Mouse (Mus musculus) adrenal gland, postnatal 36 days (tissue): ENCODE results near the gene Sipa1l2. TPM values are rescaled to one million over a fixed set of nuclear protein-coding genes. Genes with fewer than 3 reads are reported as not detected.
A peak's percentile ranks its signal among the peaks of the same experiment; 100 is the strongest.

Experiments used
- DNase-seq, 2 experiments: peaks; one replicate each; pipeline ENCODE4 v3.0.0; 2021; ENCODE audit warnings: mixed read lengths in 1 of 2
- total RNA-seq, 2 experiments: library from RNA; stranded (reverse); gene quantifications; 2 replicates each; pipeline ENCODE4 v1.2.3; 2021

Gene Sipa1l2
- total RNA-seq, 2 experiments from 2014 or later = 53.1 to 63.7 TPM

DNA sequence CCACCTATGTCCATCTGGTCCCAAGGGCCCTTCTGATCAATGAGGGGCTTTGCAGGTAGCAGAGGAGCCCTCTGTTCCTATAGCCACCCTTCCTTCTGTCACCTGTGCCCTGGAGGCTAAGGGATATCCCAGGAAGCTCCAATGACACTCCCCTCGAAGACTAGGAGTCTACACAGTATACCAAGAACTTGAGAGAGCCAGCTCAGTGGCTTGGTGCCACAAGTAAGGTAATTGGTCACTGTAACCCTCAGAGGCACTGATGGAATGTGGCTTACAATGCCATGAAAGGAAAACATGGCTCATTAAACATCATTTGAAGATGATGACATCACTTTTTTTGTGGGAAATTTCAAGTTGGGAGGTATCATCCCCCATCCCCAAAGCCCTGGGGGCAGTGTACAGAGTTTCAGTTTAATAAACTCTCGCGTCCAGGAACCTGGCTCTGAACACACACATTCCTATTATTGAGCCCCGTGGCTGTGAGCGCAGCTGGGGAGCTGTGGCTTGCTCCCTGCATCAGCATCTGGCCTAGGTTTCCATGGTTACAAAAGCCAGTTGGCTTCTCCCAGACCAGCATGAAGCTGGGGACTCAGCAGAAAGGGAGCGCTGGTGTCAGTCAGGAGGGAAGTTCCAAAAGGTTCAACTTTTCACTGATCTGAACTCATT is 104.3 kb downstream of the Sipa1l2 start:
- DNase-seq = no peak

DNA sequence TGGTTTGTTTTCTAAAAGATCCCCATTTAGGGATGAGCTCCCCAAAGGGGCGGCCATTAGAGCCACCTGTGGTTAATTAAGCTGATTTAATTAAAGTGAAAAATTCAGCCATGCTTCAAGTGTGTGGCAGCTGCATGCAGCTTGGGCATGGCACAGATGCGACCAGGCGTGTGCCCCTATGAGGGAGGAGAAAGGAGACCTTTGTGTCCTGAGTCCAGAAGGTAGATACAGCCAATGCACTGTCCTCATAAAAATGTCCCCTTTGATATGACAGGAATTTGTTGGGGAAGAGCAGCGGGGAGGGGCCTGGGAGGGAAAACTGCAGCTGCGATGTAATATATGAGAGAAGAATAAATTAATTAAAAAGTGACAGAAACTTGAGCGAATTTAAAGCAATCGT is 106.7 kb downstream of the Sipa1l2 start:
- DNase-seq = no peak

DNA sequence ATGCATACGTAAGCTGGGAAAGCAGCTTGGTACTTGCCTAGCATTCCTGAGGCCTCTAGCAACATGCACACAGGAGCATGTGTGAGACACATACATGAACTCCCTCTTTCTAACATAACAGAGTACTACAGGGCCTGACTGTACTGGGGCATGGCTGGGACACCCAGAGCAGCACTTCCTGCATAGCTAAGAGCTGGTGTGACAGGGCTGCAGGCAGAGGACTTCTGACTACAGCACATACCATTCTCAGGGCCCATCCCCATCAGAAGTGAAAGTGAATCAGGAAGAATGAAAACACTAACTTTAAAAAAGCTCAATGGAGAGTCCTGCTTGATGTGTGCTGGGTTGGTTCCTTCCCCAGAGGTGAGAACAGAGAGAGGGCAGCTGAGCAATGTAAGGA is 108.1 kb downstream of the Sipa1l2 start:
- peak in 1 of 2 experiments; percentile 29 for DNase-seq

DNA sequence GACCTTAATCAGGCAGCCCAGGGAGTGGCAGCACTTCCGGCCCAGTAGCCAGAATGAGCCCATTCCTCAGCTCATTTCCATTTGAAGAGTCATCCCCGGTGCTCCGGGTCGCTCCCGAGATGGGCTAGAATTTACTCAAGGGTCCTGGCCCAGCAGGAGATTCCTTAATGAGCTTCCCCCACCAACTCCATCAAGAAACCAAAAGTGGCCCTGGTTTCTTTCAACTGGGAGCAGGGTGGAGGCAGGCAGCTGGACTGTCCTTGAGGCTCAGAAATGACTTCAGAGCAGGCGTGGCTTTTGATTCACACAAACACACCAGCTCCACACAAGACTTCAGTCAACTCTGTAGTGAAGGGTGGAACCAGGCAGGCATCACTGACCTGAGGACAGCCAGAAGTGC is 109.0 kb downstream of the Sipa1l2 start:
- peak; percentile 72 to 75 for DNase-seq

DNA sequence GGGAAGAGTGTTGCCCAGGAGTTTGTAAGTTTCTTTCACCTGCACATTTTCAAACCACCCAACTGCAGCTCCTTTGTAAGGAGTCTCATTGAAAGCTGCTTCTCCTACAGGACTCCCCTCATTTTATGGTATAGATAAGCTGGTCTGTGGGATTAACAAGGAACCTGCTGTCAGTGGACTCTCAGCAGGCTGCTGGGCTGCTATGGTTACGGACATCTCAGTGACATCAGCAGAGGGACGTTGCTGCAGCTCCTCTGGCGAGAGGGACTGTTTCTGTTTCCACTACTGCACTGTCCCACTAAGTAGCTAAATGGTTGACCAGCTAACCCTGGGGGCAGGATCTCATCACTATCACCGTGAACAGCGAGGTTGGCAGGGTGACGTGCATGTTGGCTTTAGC is 120.6 kb downstream of the Sipa1l2 start:
- no peak for DNase-seq

DNA sequence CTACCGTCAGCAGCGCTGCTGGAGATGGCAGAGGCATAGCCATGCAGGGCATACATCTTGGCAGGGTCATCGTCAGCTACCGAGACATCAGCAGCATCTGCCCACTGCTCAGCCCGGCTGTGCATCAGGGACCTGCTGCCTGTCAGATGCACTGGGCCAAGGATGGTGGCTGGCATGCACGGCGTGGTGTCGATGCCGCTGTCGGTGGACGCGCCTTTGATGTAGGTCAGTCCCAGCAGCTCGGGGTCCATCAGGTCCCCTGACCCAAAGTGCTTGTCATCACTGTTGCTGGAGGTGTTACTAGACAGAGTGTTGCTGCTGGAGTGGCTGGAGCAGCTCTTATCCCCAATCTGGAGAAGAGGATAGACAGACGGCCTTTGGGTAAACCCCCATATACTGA is 122.1 kb downstream of the Sipa1l2 start:
- DNase-seq = no peak

DNA sequence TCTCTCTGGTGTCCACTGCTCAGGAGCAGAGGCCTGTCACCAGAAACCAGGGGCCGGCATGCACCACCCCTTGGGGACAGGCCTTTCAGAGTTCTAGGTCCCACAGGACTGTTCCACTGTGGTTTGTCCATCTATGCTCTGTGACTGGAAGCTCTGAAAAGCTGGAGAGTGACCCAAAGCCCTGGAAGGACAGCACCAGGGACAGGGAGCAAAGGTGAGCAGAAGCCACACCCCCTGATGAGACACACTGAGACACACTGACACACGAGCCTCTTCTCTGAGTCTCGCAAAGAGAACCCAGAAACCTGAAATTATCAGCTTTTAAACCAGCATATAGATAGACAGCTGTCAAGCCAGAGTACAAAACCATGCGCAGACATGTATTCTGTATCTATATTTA is 123.4 kb downstream of the Sipa1l2 start:
- DNase-seq = peak; percentile 42 to 54

DNA sequence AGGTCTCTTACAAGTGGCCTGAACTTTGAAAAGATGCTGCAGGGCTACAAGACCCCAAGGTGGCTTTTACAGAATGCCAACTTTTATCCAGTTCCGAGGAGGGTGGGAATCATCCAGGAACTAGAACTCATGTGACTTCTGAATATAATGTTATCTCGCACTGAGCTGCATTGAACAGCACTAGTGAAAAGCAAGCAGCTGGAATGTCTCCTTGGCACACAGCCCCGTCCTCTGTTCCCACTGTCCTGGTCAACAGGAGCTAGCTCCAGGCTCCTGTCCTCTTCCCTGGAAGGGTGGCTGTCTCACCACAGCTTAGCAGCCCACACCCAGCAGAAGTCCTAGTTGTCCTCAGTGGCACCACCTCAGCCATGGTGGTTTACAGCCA is 124.4 kb downstream of the Sipa1l2 start:
- peak; percentile 28 to 63 for DNase-seq

DNA sequence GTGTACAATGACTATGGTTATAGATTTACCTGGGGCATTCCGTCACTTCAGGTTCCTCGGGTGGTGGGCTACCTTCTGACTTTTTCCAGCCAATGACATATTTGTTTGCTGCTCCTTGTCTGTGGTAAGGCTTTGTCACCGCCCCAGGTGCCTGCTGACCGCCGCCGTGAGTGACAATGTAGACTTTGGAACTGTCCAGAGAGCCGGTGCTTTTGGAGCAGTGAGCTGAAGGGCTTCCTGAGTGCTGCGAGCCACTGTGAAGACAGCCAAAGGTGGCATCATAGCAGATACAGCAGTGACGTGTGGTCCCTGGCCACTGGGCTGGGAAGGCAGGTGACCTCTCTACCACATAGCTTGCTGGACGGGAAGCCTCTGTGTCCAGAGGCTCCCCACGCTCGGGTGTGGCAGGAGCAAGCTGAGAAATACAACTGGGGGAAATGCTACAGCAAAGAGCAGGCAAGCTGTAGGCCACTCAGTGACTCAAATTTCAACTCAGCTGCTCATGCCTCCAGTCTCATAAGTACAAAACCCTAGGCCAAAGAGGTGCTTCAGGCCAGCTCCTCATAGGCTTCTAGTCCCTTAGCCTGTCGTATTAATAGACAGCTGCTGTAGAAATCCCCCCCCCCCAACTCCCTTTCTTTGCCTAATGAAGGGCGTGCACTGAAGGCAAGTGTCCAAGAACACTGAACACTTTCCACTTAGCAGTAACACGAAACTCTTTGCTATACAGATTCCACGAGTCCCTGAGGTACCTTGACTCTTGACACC is 125.0 kb downstream of the Sipa1l2 start:
- DNase-seq = no peak

DNA sequence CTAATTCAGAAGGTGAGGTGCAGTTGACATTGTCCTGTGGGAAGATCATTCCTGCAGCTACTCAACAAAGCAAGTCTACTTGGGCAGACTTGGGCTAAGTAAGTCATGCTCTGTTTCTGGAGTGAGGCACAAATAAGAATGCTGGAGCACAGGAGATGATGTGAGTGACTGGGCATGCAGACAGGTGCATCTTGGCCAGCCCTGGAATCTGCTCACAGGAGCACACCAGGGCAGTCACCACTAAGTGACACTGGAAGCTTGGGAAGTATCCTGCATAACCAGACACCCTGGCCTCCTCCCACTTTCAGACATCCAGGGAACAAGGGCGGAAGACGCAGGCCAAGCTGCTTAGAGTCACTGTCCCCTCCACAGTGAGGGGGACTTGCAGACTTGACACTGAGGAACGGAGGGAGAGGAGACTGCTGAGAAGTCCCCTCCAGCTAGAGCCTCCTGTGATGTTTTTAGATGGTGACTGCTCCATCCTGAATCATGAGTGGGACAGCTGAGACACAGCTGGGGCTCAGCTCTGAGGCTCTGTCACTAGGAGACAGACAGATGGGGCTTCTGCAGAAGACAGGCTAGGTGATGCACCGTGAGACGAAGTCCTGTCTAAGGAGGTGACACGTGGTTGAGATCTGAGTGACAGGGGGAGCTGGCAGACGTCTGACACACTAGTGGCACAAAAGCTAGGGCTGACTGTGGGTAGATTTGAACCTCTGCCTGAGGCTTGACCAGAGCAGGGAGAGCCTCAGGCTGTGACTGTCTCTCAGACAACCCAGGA is 134.1 kb downstream of the Sipa1l2 start:
- no peak for DNase-seq

DNA sequence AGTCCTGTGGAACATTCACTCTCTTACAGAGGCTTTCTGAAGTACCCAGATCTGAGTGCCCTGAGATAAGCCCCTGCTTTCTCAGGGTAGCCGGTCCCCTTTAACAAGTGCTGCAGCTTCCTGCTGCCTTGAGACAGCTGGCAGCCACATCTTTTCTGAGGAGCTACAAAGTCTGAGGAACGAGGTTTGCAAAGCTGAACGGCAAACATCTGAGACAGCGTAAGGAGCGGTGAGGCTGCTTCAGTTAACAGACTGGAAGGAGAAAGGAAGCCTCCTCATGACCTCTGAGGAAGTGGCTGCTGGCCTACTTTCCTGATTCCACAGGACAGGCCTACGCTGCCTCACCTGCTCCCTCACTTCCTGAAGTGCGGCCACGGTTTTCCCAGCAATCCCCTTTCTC is 135.5 kb downstream of the Sipa1l2 start:
- no peak for DNase-seq

DNA sequence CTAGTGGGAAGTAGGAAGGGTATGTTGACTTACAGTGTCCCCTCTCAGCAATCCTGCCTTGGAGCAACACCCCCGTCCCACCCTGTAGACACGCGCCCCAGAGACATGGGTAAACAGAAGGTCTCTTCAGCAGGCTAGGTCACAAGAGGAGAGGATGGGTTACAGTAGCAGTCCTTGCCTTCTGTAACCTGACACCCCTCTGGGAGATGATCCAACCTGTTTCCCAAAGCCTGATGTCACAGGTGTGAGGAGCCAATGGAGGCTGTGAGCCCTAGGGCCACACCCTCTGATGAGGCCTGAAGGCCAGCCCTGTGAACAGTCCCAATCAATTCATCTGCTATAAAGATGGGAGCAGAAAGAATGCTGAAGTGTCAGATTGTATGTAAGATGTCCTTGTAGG is 138.3 kb downstream of the Sipa1l2 start:
- no peak for DNase-seq

DNA sequence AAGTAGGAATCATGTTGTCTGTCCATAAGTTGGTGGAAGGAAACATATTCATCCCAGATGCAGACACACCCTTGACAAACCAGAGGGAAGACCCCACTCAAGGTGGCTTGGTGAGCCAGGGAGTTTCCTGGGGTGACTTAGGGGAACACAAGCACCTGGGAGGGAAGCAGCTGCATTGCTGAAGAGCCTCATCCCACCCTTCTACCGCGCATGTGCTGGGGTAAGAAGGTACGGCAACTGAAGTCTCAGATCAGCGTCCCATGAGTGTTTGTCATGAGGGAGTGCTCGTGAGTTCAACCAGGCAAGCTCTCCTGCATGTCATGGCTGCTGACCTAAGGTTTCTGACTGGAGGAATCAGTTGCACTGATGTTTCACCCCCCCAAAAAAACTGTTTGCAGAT is 138.8 kb downstream of the Sipa1l2 start:
- DNase-seq = no peak

DNA sequence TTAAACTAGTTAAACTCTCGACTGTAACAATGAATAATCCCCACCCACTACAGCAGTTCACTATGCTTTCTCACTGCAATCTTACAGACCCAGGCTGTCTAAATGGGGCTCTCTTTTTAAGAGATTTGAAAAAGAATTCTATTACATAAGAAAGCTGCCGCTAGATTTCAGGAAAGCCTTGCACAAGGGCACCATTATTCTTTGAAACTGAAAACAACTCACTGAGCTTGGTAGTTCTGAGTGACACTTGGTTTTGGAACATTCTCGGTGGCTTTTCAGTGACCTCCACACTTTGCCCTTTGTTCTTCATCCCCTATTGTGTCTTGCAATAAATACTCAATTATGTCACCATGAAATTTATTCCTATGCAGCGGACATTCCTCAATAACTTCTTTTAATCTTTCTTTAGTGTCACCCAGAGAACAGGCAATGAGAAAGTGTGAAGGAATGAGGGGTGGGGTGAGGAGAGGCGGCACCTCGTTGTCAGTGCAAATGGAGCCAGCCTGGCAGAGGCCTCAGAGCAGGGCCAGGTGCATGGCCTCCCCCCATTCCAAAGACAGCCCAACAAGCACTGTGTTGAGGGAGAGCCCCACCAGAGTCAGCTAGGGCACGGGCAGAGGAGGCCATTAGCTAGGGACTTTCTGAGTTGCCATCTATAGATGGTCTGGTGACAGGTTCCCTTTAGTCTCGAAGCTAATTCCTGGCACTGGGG is 140.5 kb downstream of the Sipa1l2 start:
- DNase-seq = no peak

DNA sequence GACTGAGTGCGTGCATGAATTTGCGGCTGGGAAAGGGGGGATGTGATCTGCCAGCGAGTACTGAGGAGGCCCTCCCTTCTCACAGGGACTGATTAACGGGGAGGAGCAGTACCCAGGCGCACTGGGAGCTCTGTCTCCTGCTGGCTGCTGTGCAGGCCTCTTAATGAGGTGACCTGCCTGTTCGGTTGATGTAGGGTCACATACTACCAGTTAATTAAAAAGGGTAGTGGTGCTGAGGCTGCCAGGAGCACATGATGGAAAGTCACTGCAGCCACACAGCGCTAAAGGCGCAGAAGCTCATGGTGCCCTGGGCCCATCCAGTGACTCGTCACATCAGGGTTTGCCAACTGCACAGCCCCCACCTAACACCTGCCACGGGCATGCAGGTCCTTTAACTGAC is 145.7 kb downstream of the Sipa1l2 start:
- DNase-seq = no peak

DNA sequence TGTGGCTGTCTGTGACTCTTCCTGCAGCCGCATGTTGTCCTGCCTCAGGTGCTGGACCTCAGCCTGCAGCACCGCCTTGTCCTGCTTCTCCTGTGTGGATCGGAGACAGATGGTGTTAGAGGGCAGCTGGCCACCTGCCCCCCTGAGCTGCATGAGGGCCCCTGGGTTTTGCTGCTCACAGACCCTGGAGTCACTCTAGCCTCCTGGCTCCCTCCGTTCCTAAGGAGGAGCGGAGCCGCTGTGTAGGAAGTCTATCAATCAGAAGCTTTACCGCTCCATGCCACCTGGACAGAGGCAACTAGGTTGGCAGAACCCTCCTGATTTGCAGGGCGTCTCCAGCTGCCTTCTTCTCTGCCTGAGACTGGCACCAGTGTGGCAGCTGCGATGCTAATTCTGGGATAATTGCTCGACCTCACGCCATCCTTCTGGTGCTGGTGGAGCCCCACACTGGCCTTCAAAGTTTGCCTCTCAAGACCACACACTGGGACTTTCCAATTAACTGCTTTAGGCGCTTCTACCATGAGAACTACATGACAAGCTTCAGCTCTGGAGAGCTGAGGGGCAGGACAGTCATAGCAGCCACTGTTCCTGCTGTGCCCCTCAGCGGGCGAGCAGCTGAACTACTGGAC is 150.3 kb downstream of the Sipa1l2 start:
- DNase-seq = no peak

DNA sequence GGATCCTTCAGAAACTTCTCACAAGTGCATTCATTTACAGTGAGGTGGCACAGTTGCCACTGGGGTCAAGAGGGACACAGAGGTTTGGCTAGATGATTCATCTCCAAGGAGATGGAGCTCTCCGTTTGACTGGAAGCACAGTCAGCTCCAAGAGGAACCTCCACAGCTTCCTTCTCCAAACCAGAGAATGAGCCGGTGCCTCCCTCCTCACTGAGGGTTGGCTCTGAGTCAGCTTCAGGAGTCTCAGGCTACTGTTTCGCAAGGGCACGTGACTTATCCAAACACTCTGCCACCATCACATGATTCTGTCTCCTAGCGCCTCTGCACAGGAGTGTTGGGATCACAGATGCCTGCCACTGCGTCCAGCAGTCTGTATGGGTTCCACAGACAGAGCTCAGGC is 153.5 kb downstream of the Sipa1l2 start:
- peak; percentile 40 to 43 for DNase-seq

DNA sequence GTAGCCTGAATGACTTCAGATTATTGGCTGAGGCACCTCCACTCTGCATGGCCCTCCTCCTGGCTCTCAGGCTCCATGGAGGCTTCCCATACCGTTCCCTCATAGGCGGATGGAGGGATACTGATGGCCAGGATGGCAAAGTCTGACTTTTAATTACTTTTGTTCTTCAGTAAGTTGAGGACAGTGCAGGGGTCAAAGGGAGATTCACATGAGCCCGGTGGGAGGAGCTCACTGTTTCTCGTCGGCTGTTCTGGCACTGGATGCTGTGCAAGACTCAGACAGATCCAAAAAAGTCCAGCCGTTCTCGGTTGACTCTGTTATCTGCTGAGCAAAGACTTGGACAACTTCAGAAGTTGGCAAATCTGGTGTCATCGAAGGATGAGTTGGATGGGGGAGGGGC is 155.0 kb downstream of the Sipa1l2 start:
- no peak for DNase-seq

DNA sequence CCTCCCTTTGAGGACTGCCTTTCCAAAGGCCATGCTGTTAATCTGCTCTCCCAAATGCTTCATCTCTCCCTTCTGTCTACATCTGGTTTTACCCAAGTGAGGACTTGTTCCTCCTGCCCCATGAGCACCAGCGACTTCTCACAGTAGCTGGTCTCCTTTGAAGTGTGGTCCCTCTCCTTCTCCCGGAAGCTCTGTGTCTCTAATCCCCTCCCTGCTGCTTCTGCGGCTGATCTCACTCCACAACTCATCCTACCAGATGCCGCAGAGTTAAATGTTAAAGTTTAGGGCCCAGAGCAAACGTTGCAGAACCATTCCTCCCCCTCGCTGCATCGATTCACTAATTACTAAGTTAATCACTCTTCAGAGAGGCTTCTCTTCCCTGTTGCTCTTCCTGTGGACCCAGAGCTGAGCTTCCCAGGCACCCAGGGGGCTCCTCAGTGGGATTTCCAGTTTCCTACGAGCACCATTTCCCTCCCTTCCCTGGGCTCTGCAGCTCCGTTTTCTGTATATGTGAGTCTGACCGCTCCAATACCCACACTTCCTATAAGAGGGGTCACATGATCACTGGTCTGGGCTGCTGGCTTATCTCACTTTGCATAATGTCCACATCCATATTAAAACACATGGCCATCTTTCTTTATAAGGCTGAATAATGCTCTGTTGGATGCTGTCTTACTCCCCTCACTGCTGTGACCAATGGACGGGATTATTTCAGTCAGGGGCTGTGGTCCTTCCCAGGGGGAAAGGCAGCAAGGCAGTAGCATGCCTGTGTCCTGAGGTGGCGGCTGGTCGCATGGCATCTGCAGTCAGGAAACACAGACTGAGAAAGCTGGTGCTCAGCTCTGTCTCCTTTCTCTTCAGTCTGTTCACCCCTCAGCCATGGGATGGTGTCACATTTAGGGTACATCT is 156.4 kb downstream of the Sipa1l2 start:
- no peak for DNase-seq

DNA sequence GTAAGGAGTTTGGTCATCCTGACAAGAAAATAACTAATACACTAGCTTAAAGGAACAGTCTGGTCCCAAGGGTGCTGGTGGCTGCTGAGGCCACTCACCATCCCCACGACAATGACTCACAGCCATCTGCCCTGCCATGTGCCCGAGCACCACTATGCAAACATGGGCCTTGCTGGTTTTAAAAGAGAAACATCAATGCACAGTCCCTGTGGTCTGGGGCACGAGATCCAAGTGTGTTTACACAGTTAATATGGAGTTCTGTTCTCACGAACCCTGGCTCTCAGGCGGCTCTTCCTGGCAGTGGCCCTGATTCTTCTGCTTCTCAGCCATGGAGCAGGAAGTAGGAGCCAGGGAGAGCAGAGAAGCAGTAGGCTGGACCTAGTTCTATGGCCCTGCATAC is 159.0 kb downstream of the Sipa1l2 start:
- no peak for DNase-seq

DNA sequence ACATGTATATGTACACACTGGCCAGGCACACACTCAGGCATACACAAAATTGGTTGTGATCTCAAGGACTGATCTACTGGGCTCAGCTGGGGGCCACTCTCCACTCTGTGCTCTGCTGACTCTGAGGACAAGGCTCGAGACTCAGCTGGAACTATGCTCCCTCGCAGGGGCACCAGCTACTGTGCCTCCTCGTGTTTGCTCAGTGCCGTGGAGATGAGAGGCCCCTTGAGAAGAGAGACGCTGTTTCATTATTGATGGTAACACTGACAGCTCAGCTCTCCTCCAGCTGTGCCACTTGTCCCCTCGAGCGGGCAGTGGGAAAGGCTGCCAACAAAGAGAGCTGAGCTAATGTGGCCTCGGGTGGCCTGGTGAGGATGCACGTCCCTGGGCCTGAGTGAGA is 161.9 kb downstream of the Sipa1l2 start:
- DNase-seq = no peak
